Mouse (Mus musculus) limb, embryonic 11.5 days (tissue): ENCODE results near the gene Sftpd. TPM values are rescaled to one million over a fixed set of nuclear protein-coding genes. Genes with fewer than 3 reads are reported as not detected.

Experiments
- ATAC-seq: fragments of 200-750 bp; cut with Nextera tagmentation; 2 replicates; pipeline ENCODE4 v1.8.0; 2017; ENCODE audit warnings: low read depth; ENCODE audit not compliant: insufficient number of reproducible peaks, low FRiP score, low TSS enrichment
- DNase-seq: peaks from one replicate; pipeline ENCODE4 v3.0.0-alpha.2; 2015; ENCODE audit warnings: low spot score
- H3K27ac ChIP-seq: fragments of 300-500 bp; sonication (generic); replicated peaks from 2 replicates; pipeline ENCODE4 v1.5.1; 2014; ENCODE audit warnings: low read depth, mild to moderate bottlenecking, low read length
- H3K27me3 ChIP-seq: fragments of 300-500 bp; sonication (generic); 2 replicates; pipeline ENCODE4 v1.6.1; 2014; ENCODE audit warnings: mild to moderate bottlenecking, low read length, mixed read lengths; ENCODE audit not compliant: control insufficient read depth, insufficient read depth
- H3K36me3 ChIP-seq: fragments of 300-500 bp; sonication (generic); 2 replicates; pipeline ENCODE4 v1.6.1; 2014; ENCODE audit warnings: mild to moderate bottlenecking, low read length, moderate library complexity, mixed read lengths; ENCODE audit not compliant: control insufficient read depth, insufficient read depth
- H3K4me1 ChIP-seq: fragments of 300-500 bp; sonication (generic); 2 replicates; pipeline ENCODE4 v1.6.1; 2014; ENCODE audit warnings: low read length, mixed read lengths; ENCODE audit not compliant: control insufficient read depth, insufficient read depth
- H3K4me2 ChIP-seq: fragments of 300-500 bp; sonication (generic); 2 replicates; pipeline ENCODE4 v1.6.1; 2014; ENCODE audit warnings: low read depth, mild to moderate bottlenecking, moderate library complexity; ENCODE audit not compliant: severe bottlenecking
- H3K4me3 ChIP-seq: fragments of 300-500 bp; sonication (generic); 2 replicates; pipeline ENCODE4 v1.5.1; 2014; ENCODE audit warnings: low read depth, low read length
- H3K9ac ChIP-seq: fragments of 300-500 bp; sonication (generic); 2 replicates; pipeline ENCODE4 v1.6.1; 2014; ENCODE audit warnings: mild to moderate bottlenecking, low read length
- H3K9me3 ChIP-seq: fragments of 300-500 bp; sonication (generic); 2 replicates; pipeline ENCODE4 v1.6.1; 2016; ENCODE audit warnings: low read length; ENCODE audit not compliant: control insufficient read depth
- WGBS: fragments of 180-500 bp; shearing (Covaris S2); extraction: QIAGEN DNeasy Blood & Tissue Kit; methylation state at CpG from one replicate; pipeline ENCODE4 v1.1.7; 2014; 5-methylcytosine and 5-hydroxymethylcytosine counted together
- polyA plus RNA-seq: library from polyadenylated mRNA; unstranded; fragments of >200 nt; fragmentation: Nextera tagmentation; extraction: Ambion mirVana; gene quantifications from 2 replicates; pipeline ENCODE4 v1.2.1, GENCODE M21; 2014

The Sftpd gene
- polyA plus RNA-seq, 1 experiment from 2014 or later: not detected

DNA sequence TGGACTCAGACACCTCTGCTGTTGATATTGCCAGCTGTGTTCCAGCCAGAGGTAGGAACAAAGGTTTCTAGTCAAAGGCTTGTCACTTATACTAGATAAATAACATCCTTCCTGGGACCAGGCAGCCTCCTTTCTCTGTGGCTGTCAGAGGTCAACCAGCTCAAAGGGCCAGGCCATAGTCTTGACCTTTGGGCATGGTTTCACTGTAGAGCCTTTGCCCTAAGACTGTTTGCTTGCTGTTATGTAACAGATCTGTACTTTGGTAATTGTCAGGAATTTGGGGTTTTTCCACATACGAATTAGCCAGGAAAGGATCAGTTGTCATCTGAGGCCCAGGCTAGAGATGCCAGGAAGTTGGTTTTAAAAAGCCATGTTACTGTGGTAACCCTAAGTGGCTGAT lies 24.2 kb downstream of the Sftpd start:
- no peaks in the 10 kb centered on the region for H3K4me1 ChIP-seq
- WGBS: 50% methylated on average over 1 of the region's 1 CpGs
- no peak overlapping the region for H3K27ac ChIP-seq
- H3K4me3 ChIP-seq: no peak overlapping the region
- no peak for DNase-seq
- ATAC-seq: no peak
- H3K9me3 ChIP-seq: no peaks in the 10 kb centered on the region
- H3K27me3 ChIP-seq: no peaks in the 10 kb centered on the region
- H3K9ac ChIP-seq: no peak overlapping the region
- H3K4me2 ChIP-seq: no peak overlapping the region
- H3K36me3 ChIP-seq: no peaks in the 10 kb centered on the region

DNA sequence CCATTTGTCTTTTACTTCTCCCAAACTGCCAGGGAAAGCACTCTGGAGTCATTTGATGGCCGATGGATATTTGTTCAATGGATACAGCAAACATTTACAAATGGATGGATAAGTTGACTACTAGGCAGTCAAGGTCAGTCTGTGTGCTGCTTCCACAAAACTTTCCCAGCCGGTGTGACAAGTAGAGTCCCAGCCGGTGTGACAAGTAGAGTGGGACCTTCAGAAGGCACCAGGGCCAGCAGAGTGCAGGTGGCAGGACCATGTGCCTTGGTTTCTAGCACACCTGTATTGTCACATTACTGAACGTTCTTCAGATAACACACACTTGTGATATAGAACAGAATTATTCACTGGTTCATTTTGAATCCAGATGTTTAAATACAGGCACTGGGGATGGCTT lies 24.9 kb downstream of the Sftpd start:
- DNase-seq (no peak), ATAC-seq (no peak)
- WGBS: 88% methylated on average over 4 of the region's 4 CpGs

DNA sequence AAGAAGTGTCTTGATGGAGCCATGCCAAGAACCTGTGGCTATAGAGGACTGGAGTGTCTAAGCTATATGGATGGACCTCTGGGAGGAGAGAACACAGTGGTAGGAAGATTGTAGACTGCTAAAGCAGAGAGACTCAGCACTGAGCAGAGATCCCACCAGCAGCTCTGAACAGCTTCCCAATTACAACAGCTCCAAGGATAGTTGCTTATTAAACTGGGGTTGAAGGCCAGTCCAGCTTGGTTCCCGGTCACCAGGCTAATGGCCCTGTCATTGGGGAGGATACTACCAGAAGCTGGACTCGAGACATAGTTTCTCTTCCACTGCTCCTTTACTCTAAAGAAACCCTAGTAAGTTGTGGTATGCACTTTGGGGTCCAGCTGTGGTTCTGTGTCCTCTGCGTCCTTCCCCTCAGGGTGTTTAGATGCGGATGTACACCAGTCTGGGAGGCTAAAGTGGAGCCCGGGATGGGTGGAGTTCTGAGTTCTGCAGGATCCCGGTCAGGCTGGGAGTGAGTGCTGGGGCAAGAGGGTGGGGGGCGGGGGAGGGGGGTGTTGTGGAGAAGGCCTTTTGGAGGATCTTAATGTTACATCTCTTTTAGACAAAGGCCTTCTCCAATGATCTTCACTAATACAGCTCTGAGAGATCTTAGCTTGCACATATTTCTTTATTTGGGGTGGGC lies 33.6 kb downstream of the Sftpd start, which contains the start of gene Mbl1:
TSS of gene Mbl1 (plus strand) at position 239 of the 679 bp plus-strand sequence.
- Histone ChIP-seq H3K4me1 (no peaks in the 10 kb centered on the region), H3K27me3 (no peaks in the 10 kb centered on the region), H3K27ac (no peak within 1 kb of the TSS), H3K36me3 (no peaks in the 10 kb centered on the region), H3K4me3 (no peak within 1 kb of the TSS), H3K9me3 (no peaks in the 10 kb centered on the region), H3K4me2 (no peak within 1 kb of the TSS), H3K9ac (no peak within 1 kb of the TSS)
- DNase-seq (no peak), ATAC-seq (no peak)
- 87% methylated on average over 7 of the region's 7 CpGs for WGBS

More for the DNA sequence above, 24.9 kb downstream of the Sftpd start:
- Histone ChIP-seq H3K4me3 (no peak overlapping the region), H3K4me2 (no peak overlapping the region), H3K36me3 (no peaks in the 10 kb centered on the region), H3K27ac (no peak overlapping the region), H3K9me3 (no peaks in the 10 kb centered on the region), H3K27me3 (no peaks in the 10 kb centered on the region), H3K9ac (no peak overlapping the region), H3K4me1 (no peaks in the 10 kb centered on the region)

DNA sequence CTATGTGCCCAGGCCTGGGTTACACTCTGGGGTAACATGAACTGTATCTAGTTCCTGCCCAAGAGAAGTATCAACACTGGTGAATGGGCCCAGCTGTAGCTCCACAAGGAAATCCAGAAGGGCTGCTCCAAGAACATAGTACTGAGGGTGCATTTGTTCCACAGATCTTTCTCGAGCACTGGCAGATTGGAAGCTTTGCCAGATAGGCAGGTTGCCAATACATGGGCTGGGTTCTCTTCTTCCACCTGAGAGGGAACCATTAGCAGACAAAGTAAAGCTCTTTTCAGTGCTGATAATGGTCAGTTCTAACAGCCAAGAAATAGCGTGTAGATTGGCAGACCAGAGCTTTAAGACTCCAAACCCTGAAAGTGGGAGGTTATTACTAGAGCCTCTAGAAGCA lies 37.6 kb downstream of the Sftpd start:
- H3K9ac ChIP-seq: no peak overlapping the region
- H3K4me3 ChIP-seq: no peak overlapping the region
- ATAC-seq: no peak
- H3K4me2 ChIP-seq: no peak overlapping the region
- H3K27ac ChIP-seq: no peak overlapping the region
- DNase-seq: no peak
- H3K36me3 ChIP-seq: no peaks in the 10 kb centered on the region
- WGBS: 90% methylated on average over 2 of the region's 2 CpGs
- no peaks in the 10 kb centered on the region for H3K4me1 ChIP-seq
- H3K9me3 ChIP-seq: no peaks in the 10 kb centered on the region
- H3K27me3 ChIP-seq: no peaks in the 10 kb centered on the region

DNA sequence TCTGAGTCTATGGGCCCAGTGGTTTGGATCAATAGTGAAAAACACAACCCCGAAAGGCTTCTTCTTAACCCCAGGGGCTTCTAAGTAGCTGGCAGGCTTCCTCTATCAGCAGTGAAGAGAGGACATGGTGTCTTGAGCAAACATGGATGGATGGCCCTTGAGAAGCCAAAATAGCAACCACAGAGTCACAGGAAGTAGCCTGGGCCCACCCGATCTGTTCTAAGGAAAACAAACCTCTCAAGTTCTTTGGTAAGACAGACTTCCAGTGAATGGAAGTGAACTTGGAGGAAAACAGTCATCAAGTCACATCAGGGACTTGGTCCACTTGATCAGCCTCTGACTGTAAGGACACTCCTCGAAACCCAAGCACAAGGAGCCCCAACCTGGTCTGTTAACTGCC lies 38.0 kb downstream of the Sftpd start:
- H3K4me3 ChIP-seq: no peak overlapping the region
- no peaks in the 10 kb centered on the region for H3K27me3 ChIP-seq
- 93% methylated on average over 3 of the region's 3 CpGs for WGBS
- DNase-seq: no peak
- no peaks in the 10 kb centered on the region for H3K36me3 ChIP-seq
- no peak overlapping the region for H3K4me2 ChIP-seq
- H3K4me1 ChIP-seq: no peaks in the 10 kb centered on the region
- no peak for ATAC-seq
- H3K9ac ChIP-seq: no peak overlapping the region
- no peaks in the 10 kb centered on the region for H3K9me3 ChIP-seq
- H3K27ac ChIP-seq: no peak overlapping the region

DNA sequence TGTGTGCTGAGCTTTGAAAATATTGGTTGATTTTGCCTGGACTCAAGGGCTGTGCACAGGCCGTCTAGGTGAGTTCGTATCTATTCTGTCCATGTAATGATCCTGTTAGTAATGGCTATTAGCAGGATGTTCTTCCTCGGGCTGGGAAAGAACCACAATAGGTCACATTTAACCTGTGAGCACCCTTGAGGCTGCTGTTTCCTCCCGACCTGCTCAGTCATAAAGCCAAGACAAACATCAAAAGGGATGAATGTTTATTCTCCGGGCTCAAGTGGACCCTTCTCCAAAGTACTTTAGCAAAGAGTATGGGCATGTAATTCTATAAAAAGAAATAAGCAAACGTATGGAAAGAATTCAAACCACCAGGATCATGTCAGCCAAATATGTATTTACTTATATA lies 38.9 kb downstream of the Sftpd start:
- H3K4me1 ChIP-seq: no peaks in the 10 kb centered on the region
- DNase-seq (no peak), ATAC-seq (no peak)
- H3K4me2 ChIP-seq: no peak overlapping the region
- no peak overlapping the region for H3K27ac ChIP-seq
- no peaks in the 10 kb centered on the region for H3K36me3 ChIP-seq
- no peaks in the 10 kb centered on the region for H3K9me3 ChIP-seq
- H3K27me3 ChIP-seq: no peaks in the 10 kb centered on the region
- no peak overlapping the region for H3K4me3 ChIP-seq
- 74% methylated on average over 6 of the region's 6 CpGs for WGBS
- no peak overlapping the region for H3K9ac ChIP-seq

DNA sequence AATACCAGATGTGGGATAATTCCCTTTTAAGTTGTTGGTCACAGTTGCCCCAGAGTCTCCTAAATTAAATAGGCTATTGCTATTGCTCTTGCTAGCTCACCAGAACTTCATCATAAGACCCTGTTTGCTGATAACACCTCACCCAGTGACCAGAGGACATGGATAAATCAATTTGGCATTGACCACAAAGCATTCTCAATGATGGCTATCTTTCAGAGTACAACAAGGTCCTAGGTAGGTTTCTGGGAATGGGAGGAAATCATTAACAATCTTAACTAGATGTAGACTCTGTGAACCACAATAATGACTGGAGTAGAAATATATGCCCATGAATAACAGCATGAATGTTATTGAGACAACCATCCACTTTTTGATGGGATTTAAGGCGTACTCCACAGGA lies 44.3 kb downstream of the Sftpd start:
- Histone ChIP-seq H3K27ac (no peak overlapping the region), H3K4me1 (no peaks in the 10 kb centered on the region), H3K36me3 (no peaks in the 10 kb centered on the region), H3K9me3 (no peaks in the 10 kb centered on the region), H3K27me3 (no peaks in the 10 kb centered on the region), H3K4me3 (no peak overlapping the region), H3K4me2 (no peak overlapping the region), H3K9ac (no peak overlapping the region)
- 92% methylated on average over 1 of the region's 1 CpGs for WGBS
- ATAC-seq (no peak), DNase-seq (no peak)

DNA sequence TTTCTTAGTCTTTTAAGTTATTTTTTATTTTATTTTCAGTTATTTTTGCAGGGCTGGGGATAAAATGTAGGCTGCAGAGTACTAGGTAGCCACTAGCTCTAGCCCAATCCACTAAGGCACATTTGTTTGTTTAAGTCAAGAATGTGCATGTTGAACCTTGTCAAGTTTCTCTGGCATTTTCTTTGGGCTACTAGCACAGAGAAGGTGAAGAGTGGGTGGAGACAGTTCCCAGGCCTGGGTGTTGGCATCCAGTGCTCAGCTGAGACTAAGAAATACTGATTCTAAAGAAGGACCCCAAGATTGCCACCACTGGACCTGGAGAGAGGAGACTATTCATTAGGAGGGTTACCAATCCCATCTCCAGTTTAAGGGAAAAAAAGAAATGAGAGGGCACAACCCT lies 47.9 kb downstream of the Sftpd start:
- Histone ChIP-seq H3K4me3 (no peak overlapping the region), H3K4me2 (no peak overlapping the region), H3K36me3 (no peaks in the 10 kb centered on the region), H3K9me3 (no peaks in the 10 kb centered on the region), H3K27me3 (no peaks in the 10 kb centered on the region), H3K9ac (no peak overlapping the region), H3K27ac (no peak overlapping the region), H3K4me1 (no peaks in the 10 kb centered on the region)
- ATAC-seq: no peak
- no peak for DNase-seq

DNA sequence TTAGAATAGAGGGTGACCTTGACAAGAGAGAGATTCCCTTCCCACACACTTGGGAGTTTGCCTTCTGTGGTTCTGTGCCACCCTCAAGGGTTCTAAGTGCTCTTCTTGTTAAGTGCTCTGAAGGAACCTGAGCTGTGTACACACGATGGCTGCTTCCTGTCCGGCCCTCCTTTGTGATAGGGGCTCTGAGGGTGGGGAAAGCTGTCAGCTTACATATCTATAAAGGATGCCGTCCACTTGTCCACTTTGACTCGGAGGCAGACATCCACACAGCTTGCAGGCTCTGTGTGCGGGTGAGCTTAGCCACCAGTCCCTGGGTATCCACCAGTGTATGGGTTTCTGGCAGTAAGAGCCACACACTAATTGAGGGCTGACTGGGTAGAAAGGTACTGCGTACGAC lies 53.4 kb downstream of the Sftpd start, which contains the start of gene Sftpa1:
TSS of gene Sftpa1 (plus strand) at position 243 of the 400 bp plus-strand sequence.
- H3K4me1 ChIP-seq: no peaks in the 10 kb centered on the region
- H3K4me3 ChIP-seq: no peak within 1 kb of the TSS
- no peak within 1 kb of the TSS for H3K9ac ChIP-seq
- H3K4me2 ChIP-seq: no peak within 1 kb of the TSS
- DNase-seq (no peak), ATAC-seq (no peak)
- no peak within 1 kb of the TSS for H3K27ac ChIP-seq
- no peaks in the 10 kb centered on the region for H3K36me3 ChIP-seq
- H3K9me3 ChIP-seq: no peaks in the 10 kb centered on the region
- no peaks in the 10 kb centered on the region for H3K27me3 ChIP-seq
- WGBS: 89% methylated on average over 7 of the region's 7 CpGs
